Mouse (Mus musculus): ENCODE measurements around the gene Eepd1. TPM values are rescaled to one million over a fixed set of nuclear protein-coding genes. Genes with fewer than 3 reads are reported as not detected.

Gene Eepd1
- total and polyA plus RNA-seq, 3 experiments = 0.05 TPM; not detected in 2

GRCm38 (mm10) chr9:25583621-25584020 is 102.3 kb downstream of the Eepd1 start:
- Histone ChIP-seq H3K9me3 (replicated peaks) (no peaks in the 10 kb centered on the region), H3K4me3 (ENCODE audit: low read depth, low read length) (no peak overlapping the region), H3K4me1 (ENCODE audit: insufficient read depth, low read depth, low read length) (no peaks in the 10 kb centered on the region), H3K27me3 (ENCODE audit: insufficient read depth, low read length) (no peaks in the 10 kb centered on the region), H3K36me3 (replicated peaks) (no peaks in the 10 kb centered on the region)
- TF ChIP-seq TAL1 (conservative IDR thresholded peaks at IDR 0.05; ENCODE audit: low read depth, low read length) (no peak), POLR2AphosphoS5 (IDR thresholded peaks at IDR 0.05; ENCODE audit: insufficient replicate concordance, low read depth, low read length) (no peak), GATA2 (IDR thresholded peaks at IDR 0.05; ENCODE audit: borderline replicate concordance, low read depth, low read length) (no peak), GATA1 (IDR thresholded peaks at IDR 0.05; ENCODE audit: borderline replicate concordance, low read length) (no peak), CTCF (IDR thresholded peaks at IDR 0.05; ENCODE audit: low read depth, low read length) (no peak)
- ATAC-seq (ENCODE audit: extremely low read depth, insufficient number of reproducible peaks, low FRiP score, poor library complexity, severe bottlenecking) = no peak
- DNase-seq (ENCODE audit: low spot score) = no peak

- H3K9me3 ChIP-seq (replicated peaks) = no peaks in the 10 kb centered on the region
- no peak for DNase-seq (ENCODE audit: low spot score)
- ATAC-seq (ENCODE audit: extremely low read depth, insufficient number of reproducible peaks, low FRiP score, poor library complexity, severe bottlenecking) = no peak
- H3K36me3 ChIP-seq (replicated peaks) = no peaks in the 10 kb centered on the region
- H3K27me3 ChIP-seq (ENCODE audit: insufficient read depth, low read length) = no peaks in the 10 kb centered on the region
- TF ChIP-seq GATA2 (IDR thresholded peaks at IDR 0.05; ENCODE audit: borderline replicate concordance, low read depth, low read length) = no peak
- no peak for TF ChIP-seq CTCF (IDR thresholded peaks at IDR 0.05; ENCODE audit: low read depth, low read length)
- TF ChIP-seq POLR2AphosphoS5 (IDR thresholded peaks at IDR 0.05; ENCODE audit: insufficient replicate concordance, low read depth, low read length) = no peak
- TF ChIP-seq TAL1 (conservative IDR thresholded peaks at IDR 0.05; ENCODE audit: low read depth, low read length) = no peak
- TF ChIP-seq GATA1 (IDR thresholded peaks at IDR 0.05; ENCODE audit: borderline replicate concordance, low read length) = no peak
- no peak overlapping the region for H3K4me3 ChIP-seq (ENCODE audit: low read depth, low read length)
- H3K4me1 ChIP-seq (ENCODE audit: insufficient read depth, low read depth, low read length) = no peaks in the 10 kb centered on the region
These were observed 104.3 kb downstream of the Eepd1 start for GRCm38 (mm10) chr9:25585614-25586013.

- DNase-seq (ENCODE audit: low spot score) (no peak), ATAC-seq (ENCODE audit: extremely low read depth, insufficient number of reproducible peaks, low FRiP score, poor library complexity, severe bottlenecking) (no peak)
- TF ChIP-seq TAL1 (conservative IDR thresholded peaks at IDR 0.05; ENCODE audit: low read depth, low read length) = no peak
- TF ChIP-seq CTCF (IDR thresholded peaks at IDR 0.05; ENCODE audit: low read depth, low read length) = no peak
- TF ChIP-seq GATA2 (IDR thresholded peaks at IDR 0.05; ENCODE audit: borderline replicate concordance, low read depth, low read length) = no peak
- TF ChIP-seq GATA1 (IDR thresholded peaks at IDR 0.05; ENCODE audit: borderline replicate concordance, low read length) = no peak
- no peak for TF ChIP-seq POLR2AphosphoS5 (IDR thresholded peaks at IDR 0.05; ENCODE audit: insufficient replicate concordance, low read depth, low read length)
- H3K4me3 ChIP-seq (ENCODE audit: low read depth, low read length) = no peak overlapping the region
- no peaks in the 10 kb centered on the region; the same call in 1 of the 2 replicates for H3K4me1 ChIP-seq (ENCODE audit: insufficient read depth, low read depth, low read length)
- no peaks in the 10 kb centered on the region for H3K9me3 ChIP-seq (replicated peaks)
- H3K36me3 ChIP-seq (replicated peaks) = no peaks in the 10 kb centered on the region
- no peaks in the 10 kb centered on the region; the same call in 1 of the 2 replicates for H3K27me3 ChIP-seq (ENCODE audit: insufficient read depth, low read length)
These were observed 107.2 kb downstream of the Eepd1 start for GRCm38 (mm10) chr9:25588581-25588980.

- Histone ChIP-seq H3K27me3 (ENCODE audit: insufficient read depth, low read length) (no peaks in the 10 kb centered on the region; the same call in 1 of the 2 replicates), H3K4me3 (ENCODE audit: low read depth, low read length) (no peak overlapping the region)
- no peak for ATAC-seq (ENCODE audit: extremely low read depth, insufficient number of reproducible peaks, low FRiP score, poor library complexity, severe bottlenecking)
These were observed 109.4 kb downstream of the Eepd1 start for GRCm38 (mm10) chr9:25590740-25591139.

GRCm38 (mm10) chr9:25591390-25592354 is 110.3 kb downstream of the Eepd1 start:
- H3K9me3 ChIP-seq (replicated peaks) = no peaks in the 10 kb centered on the region
- H3K27me3 ChIP-seq (ENCODE audit: insufficient read depth, low read length) = no peaks in the 10 kb centered on the region; the same call in 1 of the 2 replicates
- TF ChIP-seq TAL1 (conservative IDR thresholded peaks at IDR 0.05; ENCODE audit: low read depth, low read length) (no peak), GATA1 (IDR thresholded peaks at IDR 0.05; ENCODE audit: borderline replicate concordance, low read length) (no peak), GATA2 (IDR thresholded peaks at IDR 0.05; ENCODE audit: borderline replicate concordance, low read depth, low read length) (no peak), CTCF (IDR thresholded peaks at IDR 0.05; ENCODE audit: low read depth, low read length) (no peak), POLR2AphosphoS5 (IDR thresholded peaks at IDR 0.05; ENCODE audit: insufficient replicate concordance, low read depth, low read length) (no peak)
- no peaks in the 10 kb centered on the region; the same call in 1 of the 2 replicates for H3K4me1 ChIP-seq (ENCODE audit: insufficient read depth, low read depth, low read length)
- DNase-seq (ENCODE audit: low spot score) (peak; percentile 5), ATAC-seq (ENCODE audit: extremely low read depth, insufficient number of reproducible peaks, low FRiP score, poor library complexity, severe bottlenecking) (no peak)
- H3K36me3 ChIP-seq (replicated peaks) = no peaks in the 10 kb centered on the region
- H3K4me3 ChIP-seq (ENCODE audit: low read depth, low read length) = no peak overlapping the region

More at GRCm38 (mm10) chr9:25590740-25591139, 109.4 kb downstream of the Eepd1 start:
- Histone ChIP-seq H3K4me1 (ENCODE audit: insufficient read depth, low read depth, low read length) (no peaks in the 10 kb centered on the region; the same call in 1 of the 2 replicates), H3K36me3 (replicated peaks) (no peaks in the 10 kb centered on the region), H3K9me3 (replicated peaks) (no peaks in the 10 kb centered on the region)
- no peak for TF ChIP-seq CTCF (IDR thresholded peaks at IDR 0.05; ENCODE audit: low read depth, low read length)
- TF ChIP-seq TAL1 (conservative IDR thresholded peaks at IDR 0.05; ENCODE audit: low read depth, low read length) = no peak
- TF ChIP-seq POLR2AphosphoS5 (IDR thresholded peaks at IDR 0.05; ENCODE audit: insufficient replicate concordance, low read depth, low read length) = no peak
- TF ChIP-seq GATA1 (IDR thresholded peaks at IDR 0.05; ENCODE audit: borderline replicate concordance, low read length) = no peak
- no peak for TF ChIP-seq GATA2 (IDR thresholded peaks at IDR 0.05; ENCODE audit: borderline replicate concordance, low read depth, low read length)
- no peak for DNase-seq (ENCODE audit: low spot score)

GRCm38 (mm10) chr9:25592355-25592955 is 111.1 kb downstream of the Eepd1 start:
- TF ChIP-seq GATA2 (IDR thresholded peaks at IDR 0.05; ENCODE audit: borderline replicate concordance, low read depth, low read length) (no peak), GATA1 (IDR thresholded peaks at IDR 0.05; ENCODE audit: borderline replicate concordance, low read length) (no peak), TAL1 (conservative IDR thresholded peaks at IDR 0.05; ENCODE audit: low read depth, low read length) (no peak), POLR2AphosphoS5 (IDR thresholded peaks at IDR 0.05; ENCODE audit: insufficient replicate concordance, low read depth, low read length) (no peak), CTCF (IDR thresholded peaks at IDR 0.05; ENCODE audit: low read depth, low read length) (no peak)
- no peak for ATAC-seq (ENCODE audit: extremely low read depth, insufficient number of reproducible peaks, low FRiP score, poor library complexity, severe bottlenecking)
- no peaks in the 10 kb centered on the region; the same call in 1 of the 2 replicates for H3K27me3 ChIP-seq (ENCODE audit: insufficient read depth, low read length)
- no peaks in the 10 kb centered on the region for H3K9me3 ChIP-seq (replicated peaks)
- H3K4me3 ChIP-seq (ENCODE audit: low read depth, low read length) = no peak overlapping the region
- H3K4me1 ChIP-seq (ENCODE audit: insufficient read depth, low read depth, low read length) = no peaks in the 10 kb centered on the region; the same call in 1 of the 2 replicates
- no peaks in the 10 kb centered on the region for H3K36me3 ChIP-seq (replicated peaks)
- no peak for DNase-seq (ENCODE audit: low spot score)
